Mouse (Mus musculus) limb, embryonic 14.5 days (tissue): ENCODE results near the gene Spcs2. TPM values are rescaled to one million over a fixed set of nuclear protein-coding genes. Genes with fewer than 3 reads are reported as not detected.
A peak's percentile ranks its signal among the peaks of the same experiment; 100 is the strongest.

ENCODE experiments used
- ATAC-seq: fragments of 200-750 bp; cut with Nextera tagmentation; 2 replicates; pipeline ENCODE4 v1.8.0; 2017; ENCODE audit warnings: low read depth, moderate number of reproducible peaks, moderate TSS enrichment; ENCODE audit not compliant: low FRiP score
- DNase-seq: peaks from one replicate; pipeline ENCODE4 v3.0.0-alpha.2; 2015; ENCODE audit warnings: low spot score
- H3K27ac ChIP-seq: fragments of 300-500 bp; sonication (generic); replicated peaks from 2 replicates; pipeline ENCODE4 v1.5.1; 2014; ENCODE audit warnings: low read depth, mild to moderate bottlenecking, low read length, moderate library complexity, mixed read lengths
- H3K27me3 ChIP-seq: fragments of 300-500 bp; sonication (generic); 2 replicates; pipeline ENCODE4 v1.6.1; 2014; ENCODE audit warnings: low read length, mixed read lengths; ENCODE audit not compliant: control insufficient read depth, insufficient read depth
- H3K36me3 ChIP-seq: fragments of 300-500 bp; sonication (generic); 2 replicates; pipeline ENCODE4 v1.6.1; 2014; ENCODE audit warnings: mild to moderate bottlenecking, low read length, moderate library complexity, mixed read lengths; ENCODE audit not compliant: control insufficient read depth, insufficient read depth
- H3K4me1 ChIP-seq: fragments of 300-500 bp; sonication (generic); 2 replicates; pipeline ENCODE4 v1.6.1; 2014; ENCODE audit warnings: antibody characterized with exemption, low read length, mixed read lengths; ENCODE audit not compliant: control insufficient read depth, insufficient read depth
- H3K4me2 ChIP-seq: fragments of 300-500 bp; sonication (generic); replicated peaks from 2 replicates; pipeline ENCODE4 v1.6.1; 2014; ENCODE audit warnings: low read depth, mild to moderate bottlenecking, low read length, moderate library complexity; ENCODE audit not compliant: severe bottlenecking
- H3K4me3 ChIP-seq: fragments of 300-500 bp; sonication (generic); replicated peaks from 2 replicates; pipeline ENCODE4 v1.5.1; 2014; ENCODE audit warnings: low read length
- H3K9ac ChIP-seq: fragments of 300-500 bp; sonication (generic); 2 replicates; pipeline ENCODE4 v1.6.1; 2014; ENCODE audit warnings: mild to moderate bottlenecking, low read depth, low read length, moderate library complexity; ENCODE audit not compliant: severe bottlenecking
- H3K9me3 ChIP-seq: fragments of 300-500 bp; sonication (generic); 2 replicates; pipeline ENCODE4 v1.6.1; 2016; ENCODE audit warnings: low read length; ENCODE audit not compliant: control insufficient read depth
- POLR2A ChIP-seq: fragments of 200-500 bp; IDR thresholded peaks from 2 replicates; pipeline ENCODE4 v1.8.0; 2012; ENCODE audit warnings: inconsistent platforms, mild to moderate bottlenecking, moderate library complexity, borderline replicate concordance; ENCODE audit not compliant: insufficient read depth, insufficient read length; ENCODE audit errors: extremely low read depth
- WGBS: fragments of 180-500 bp; shearing (Covaris S2); extraction: QIAGEN DNeasy Blood & Tissue Kit; methylation state at CpG from one replicate; pipeline ENCODE4 v1.1.7; 2014; 5-methylcytosine and 5-hydroxymethylcytosine counted together
- polyA plus RNA-seq, 2 experiments: library from polyadenylated mRNA; depleted of rRNA in 1 of 2; stranded (reverse) in 1 of 2; unstranded in 1 of 2; fragments of >200 nt; fragmentation: Nextera tagmentation in 1 of 2; extraction: Ambion mirVana in 1 of 2; gene quantifications; 2 replicates each; pipeline versions ENCODE4 v1.2.1 to v1.2.3; 2012 to 2014

The Spcs2 gene
- polyA plus RNA-seq, 2 experiments: 115 to 301 TPM

- DNase-seq: no peak
- Histone ChIP-seq H3K9ac (no peak overlapping the region), H3K4me3 (no peak overlapping the region), H3K27me3 (no peaks in the 10 kb centered on the region), H3K4me2 (no peak overlapping the region), H3K9me3 (no peaks in the 10 kb centered on the region), H3K36me3 (peaks cover 55% of the 10 kb centered on the region), H3K27ac (no peak overlapping the region), H3K4me1 (no peaks in the 10 kb centered on the region)
- no peak for TF ChIP-seq POLR2A
- no peak for ATAC-seq
- WGBS: 93% methylated on average over 5 of the region's 5 CpGs
These were observed 12.7 kb downstream of the Spcs2 start for GRCm38 (mm10) chr7:99850534-99850933.

- peaks cover 76% of the 10 kb centered on the region for H3K36me3 ChIP-seq
- H3K27ac ChIP-seq: no peak overlapping the region
- no peak for ATAC-seq
- no peak for DNase-seq
- no peaks in the 10 kb centered on the region for H3K4me1 ChIP-seq
- H3K4me2 ChIP-seq: no peak overlapping the region
- 97% methylated on average over 8 of the region's 8 CpGs for WGBS
- no peaks in the 10 kb centered on the region for H3K27me3 ChIP-seq
- TF ChIP-seq POLR2A: no peak
- no peaks in the 10 kb centered on the region for H3K9me3 ChIP-seq
- no peak overlapping the region for H3K4me3 ChIP-seq
- no peak overlapping the region for H3K9ac ChIP-seq
These were observed 17.6 kb downstream of the Spcs2 start for GRCm38 (mm10) chr7:99845533-99846236.

- no peak for ATAC-seq
- 55% methylated on average over 3 of the region's 3 CpGs for WGBS
- peaks cover 62% of the 10 kb centered on the region for H3K36me3 ChIP-seq
These were observed 25.0 kb downstream of the Spcs2 start for GRCm38 (mm10) chr7:99838241-99838640.

DNA sequence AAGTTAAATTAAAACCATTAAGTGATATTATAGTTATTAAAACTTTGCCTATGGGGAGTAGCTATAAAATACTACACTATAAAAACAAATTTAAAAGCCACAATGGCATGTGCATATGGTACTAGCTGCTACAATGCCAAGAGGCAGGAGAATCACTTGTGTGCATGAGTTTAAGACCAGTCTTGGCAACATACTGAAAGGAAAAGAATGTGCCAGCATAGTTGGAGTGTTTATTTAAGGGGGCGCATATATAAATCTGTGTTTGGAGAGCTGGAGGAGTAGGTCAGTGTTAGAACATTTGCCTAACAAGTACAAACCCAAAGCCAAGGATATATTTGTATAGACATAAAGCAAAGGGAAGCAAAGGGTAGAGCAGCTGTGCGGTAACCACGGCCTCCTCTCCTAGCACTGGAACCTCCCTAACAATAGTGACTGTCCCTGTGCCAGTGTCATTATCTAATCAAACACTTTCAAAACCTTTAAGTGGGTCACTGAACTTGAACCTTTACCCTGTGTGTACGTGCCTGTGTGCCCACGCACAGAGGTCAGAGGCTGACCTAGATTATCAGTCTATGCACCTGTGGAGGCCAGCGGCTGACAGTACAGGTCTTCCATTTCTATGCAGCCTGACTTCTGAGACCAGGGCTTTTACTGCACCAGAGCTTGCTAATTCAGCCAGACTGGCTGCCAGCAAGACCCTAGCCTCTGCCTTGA is 25.7 kb downstream of the Spcs2 start:
- no peaks in the 10 kb centered on the region for H3K27me3 ChIP-seq
- H3K4me3 ChIP-seq: no peak overlapping the region
- no peak for TF ChIP-seq POLR2A
- H3K4me1 ChIP-seq: peaks cover 19% of the 10 kb centered on the region
- H3K36me3 ChIP-seq: peaks cover 55% of the 10 kb centered on the region
- DNase-seq (peak; percentile 54), ATAC-seq (peak; percentile 75)
- no peaks in the 10 kb centered on the region for H3K9me3 ChIP-seq
- peak overlapping the region; percentile 52 for H3K27ac ChIP-seq
- H3K4me2 ChIP-seq: no peak overlapping the region
- 78% methylated on average over 6 of the region's 6 CpGs for WGBS
- 0 out of 2 replicates have a peak overlapping the region, but pooled peaks have one; percentile 16 for H3K9ac ChIP-seq

More at GRCm38 (mm10) chr7:99838241-99838640, 25.0 kb downstream of the Spcs2 start:
- Histone ChIP-seq H3K4me2 (no peak overlapping the region), H3K4me3 (no peak overlapping the region), H3K27ac (peak overlapping the region; percentile 52), H3K27me3 (no peaks in the 10 kb centered on the region), H3K9me3 (no peaks in the 10 kb centered on the region), H3K9ac (0 out of 2 replicates have a peak overlapping the region, but pooled peaks have one; percentile 16), H3K4me1 (peaks cover 19% of the 10 kb centered on the region)
- DNase-seq: no peak
- TF ChIP-seq POLR2A: no peak

GRCm38 (mm10) chr7:99836781-99837180 is 26.5 kb downstream of the Spcs2 start:
- Histone ChIP-seq H3K4me3 (no peak overlapping the region), H3K27me3 (no peaks in the 10 kb centered on the region), H3K9ac (no peak overlapping the region), H3K4me1 (peaks cover 19% of the 10 kb centered on the region), H3K4me2 (no peak overlapping the region), H3K9me3 (no peaks in the 10 kb centered on the region), H3K27ac (no peak overlapping the region; the same call in 1 of the 2 replicates), H3K36me3 (peaks cover 48% of the 10 kb centered on the region)
- WGBS: 30% methylated on average over 4 of the region's 4 CpGs
- no peak for TF ChIP-seq POLR2A
- ATAC-seq: peak; percentile 69
- peak; percentile 74 for DNase-seq
